Mouse (Mus musculus): ENCODE measurements at regions not wholly inside any gene's neighbourhood (a gene's known extent, or its start where the extent isn't known, plus 50 kb on each side); places are given as distances from the start of the nearest gene placed in this dataset.

- Histone ChIP-seq H3K9me3 (no peaks in the 10 kb centered on the region), H3K4me3 (no peak overlapping the region), H3K27ac (no peak overlapping the region), H3K36me3 (no peaks in the 10 kb centered on the region), H3K4me1 (no peaks in the 10 kb centered on the region), H3K9ac (no peak overlapping the region), H3K27me3 (0 out of 2 replicates have a peak, but pooled peaks cover 2% of the 10 kb centered on the region), H3K4me2 (no peak overlapping the region)
- WGBS: 73% methylated on average over 5 of the region's 5 CpGs
- ATAC-seq (ENCODE audit: insufficient number of reproducible peaks, low FRiP score, low TSS enrichment, low read depth): no peak
Observed at GRCm38 (mm10) chr10:125902668-125903067, 63.3 kb upstream of the Lrig3 start.

DNA sequence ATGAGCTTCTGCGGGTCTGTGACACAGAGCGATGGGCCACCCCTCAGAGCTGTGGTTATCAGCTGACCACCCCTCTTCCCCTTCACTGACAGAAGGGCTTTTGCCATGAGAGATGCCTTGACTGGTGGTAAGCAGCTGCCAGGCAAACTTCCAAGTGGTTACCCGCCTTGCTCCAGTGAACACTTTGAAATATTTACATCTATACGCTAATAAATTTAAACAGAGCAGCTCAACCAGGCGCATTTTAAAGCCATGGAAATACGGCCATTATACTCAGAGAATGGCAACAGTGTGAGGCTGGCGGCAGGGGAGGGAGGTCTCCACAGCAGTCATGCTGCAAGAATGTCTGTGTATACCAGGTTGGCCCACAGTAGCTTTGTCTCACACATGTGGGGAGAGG, 53.8 kb upstream of the Lrig3 start:
- no peak for ATAC-seq (ENCODE audit: insufficient number of reproducible peaks, low FRiP score, low TSS enrichment, low read depth)
- 42% methylated on average over 7 of the region's 7 CpGs for WGBS
- no peak overlapping the region for H3K4me2 ChIP-seq

More for the DNA sequence above, 53.8 kb upstream of the Lrig3 start:
- Histone ChIP-seq H3K4me1 (peaks cover 12% of the 10 kb centered on the region; the same call in 1 of the 2 replicates), H3K27me3 (no peaks in the 10 kb centered on the region), H3K27ac (peak overlapping the region; percentile 47), H3K9me3 (no peaks in the 10 kb centered on the region), H3K4me3 (no peak overlapping the region), H3K36me3 (no peaks in the 10 kb centered on the region), H3K9ac (no peak overlapping the region)

Data from limb, embryonic 15.5 days (tissue).